29 mouse cellular contexts compared by ENCODE assay signal in genomic region chr14:48671480-48672240, GRCm38 (mm10). TPM values are rescaled to one million over a fixed set of nuclear protein-coding genes. Genes with fewer than 3 reads are reported as not detected.
A peak's percentile ranks its signal among the peaks of the same experiment; 100 is the strongest.
DNase-seq lines count a peak whose midpoint lies in the region; ATAC-seq lines count a peak whose summit lies in the region.
"Had no signal": no experiment of that assay in that cellular context is flagged by ENCODE, and none has a peak within 500 bp of the region (broad histone marks: within the 10 kb centered on the region; RNA-seq: fewer than 3 reads in every experiment).

No protein-coding gene starts in this region.

- H3K4me2 ChIP-seq in forebrain, embryonic 15.5 days (replicated peaks): no peak overlapping the region
- peak overlapping the region; percentile 24; the same call in 1 of the 2 replicates for H3K4me2 ChIP-seq in forebrain, embryonic 13.5 days
- peak overlapping the region; percentile 94 for H3K4me2 ChIP-seq in midbrain, embryonic 12.5 days (replicated peaks)
- H3K4me2 ChIP-seq: embryonic facial prominence, embryonic 13.5 days; kidney, embryonic 15.5 days; neural tube, embryonic 13.5 days had no signal

- WGBS in forebrain, embryonic 10.5 days: 14% methylated on average over 9 of the region's 9 CpGs
- 12% methylated on average over 9 of the region's 9 CpGs for WGBS in forebrain, embryonic 15.5 days
- WGBS in forebrain, embryonic 13.5 days: 8% methylated on average over 9 of the region's 9 CpGs
- WGBS in midbrain, embryonic 12.5 days: 6% methylated on average over 9 of the region's 9 CpGs

- H3K9ac ChIP-seq in forebrain, embryonic 15.5 days (replicated peaks): no peak overlapping the region
- no peak overlapping the region for H3K9ac ChIP-seq in forebrain, embryonic 13.5 days
- H3K9ac ChIP-seq in midbrain, embryonic 12.5 days (replicated peaks): peak overlapping the region; percentile 99
- H3K9ac ChIP-seq: embryonic facial prominence, embryonic 13.5 days; kidney, embryonic 15.5 days; liver, postnatal 0 days; neural tube, embryonic 13.5 days had no signal

- peak overlapping the region; percentile 95 for H3K27ac ChIP-seq in forebrain, embryonic 10.5 days
- no peak overlapping the region for H3K27ac ChIP-seq in forebrain, embryonic 15.5 days (replicated peaks)
- no peak overlapping the region; the same call in 1 of the 2 replicates for H3K27ac ChIP-seq in forebrain, embryonic 13.5 days
- peak overlapping the region; percentile 96 for H3K27ac ChIP-seq in midbrain, embryonic 12.5 days (replicated peaks)
- H3K27ac ChIP-seq: embryonic facial prominence, embryonic 13.5 days; kidney, embryonic 15.5 days; neural tube, embryonic 13.5 days had no signal

- H3K4me1 ChIP-seq in forebrain, embryonic 10.5 days: peaks cover 82% of the 10 kb centered on the region
- H3K4me1 ChIP-seq in forebrain, embryonic 15.5 days: peaks cover 19% of the 10 kb centered on the region
- H3K4me1 ChIP-seq in forebrain, embryonic 13.5 days: peaks cover 40% of the 10 kb centered on the region
- peaks cover 48% of the 10 kb centered on the region for H3K4me1 ChIP-seq in midbrain, embryonic 12.5 days

- peak; percentile 38 for DNase-seq in forebrain, embryonic 10.5 days (ENCODE audit: extremely low spot score, low spot score)
- DNase-seq in ZHBTc4 (ENCODE audit: low read depth, low spot score): peak; percentile 8
- no peak for DNase-seq in layer of hippocampus, postnatal 10 days (ENCODE audit: low spot score in 2 of 2)
- DNase-seq in adrenal gland, adult 18-20 months (ENCODE audit: low spot score in 2 of 2): no peak
- no peak for DNase-seq in liver
- DNase-seq: adrenal gland, postnatal 36 days; cerebellum, adult 18-20 months; cerebellum, postnatal 36 days; gastrocnemius, postnatal 14 days; heart, adult 18-20 months; heart, postnatal 4 days; liver, postnatal 0 days; lung, postnatal 10 days had no signal

- ATAC-seq in forebrain, embryonic 15.5 days (replicated peaks): no peak
- ATAC-seq in forebrain, embryonic 13.5 days: no peak
- peak; percentile 35; the same call in 1 of the 2 replicates for ATAC-seq in midbrain, embryonic 12.5 days (ENCODE audit: low FRiP score, low read depth)
- ATAC-seq: activated CD4-positive, CD25-positive, alpha-beta regulatory T cell, adult 4 months; CD4-positive, CD25-positive, alpha-beta regulatory T cell, adult 4 months; intestine, embryonic 16.5 days; liver, postnatal 0 days; Patski had no signal

- peaks cover 99% of the 10 kb centered on the region for H3K27me3 ChIP-seq in forebrain, embryonic 10.5 days (ENCODE audit: poor library complexity, severe bottlenecking)
- H3K27me3 ChIP-seq in forebrain, embryonic 15.5 days: peaks cover 84% of the 10 kb centered on the region
- H3K27me3 ChIP-seq in forebrain, embryonic 13.5 days: peaks cover 93% of the 10 kb centered on the region
- H3K27me3 ChIP-seq in midbrain, embryonic 12.5 days: peaks cover 21% of the 10 kb centered on the region; the same call in 1 of the 2 replicates

- H3K4me3 ChIP-seq in forebrain, embryonic 10.5 days: peak overlapping the region; percentile 69
- no peak overlapping the region for H3K4me3 ChIP-seq in forebrain, embryonic 15.5 days
- peak overlapping the region; percentile 12 for H3K4me3 ChIP-seq in forebrain, embryonic 13.5 days
- peak overlapping the region; percentile 73 for H3K4me3 ChIP-seq in midbrain, embryonic 12.5 days
- H3K4me3 ChIP-seq: embryonic facial prominence, embryonic 13.5 days; kidney, embryonic 15.5 days; neural tube, embryonic 13.5 days had no signal

- H3K36me3 ChIP-seq in forebrain, embryonic 10.5 days (replicated peaks): no peaks in the 10 kb centered on the region
- no peaks in the 10 kb centered on the region for H3K36me3 ChIP-seq in forebrain, embryonic 15.5 days
- no peaks in the 10 kb centered on the region for H3K36me3 ChIP-seq in forebrain, embryonic 13.5 days (ENCODE audit: poor library complexity, severe bottlenecking)
- H3K36me3 ChIP-seq in midbrain, embryonic 12.5 days: no peaks in the 10 kb centered on the region
- H3K36me3 ChIP-seq: embryonic facial prominence, embryonic 13.5 days; kidney, embryonic 15.5 days; neural tube, embryonic 13.5 days had no signal

- H3K9me3 ChIP-seq in forebrain, embryonic 10.5 days: no peaks in the 10 kb centered on the region
- no peaks in the 10 kb centered on the region for H3K9me3 ChIP-seq in forebrain, embryonic 15.5 days
- no peaks in the 10 kb centered on the region for H3K9me3 ChIP-seq in forebrain, embryonic 13.5 days (replicated peaks)
- no peaks in the 10 kb centered on the region for H3K9me3 ChIP-seq in midbrain, embryonic 12.5 days
- H3K9me3 ChIP-seq: embryonic facial prominence, embryonic 13.5 days; kidney, embryonic 15.5 days; neural tube, embryonic 13.5 days had no signal

RNA-seq across cellular contexts. Expression of gene Otx2, which starts 2.0 kb away (rescaled TPM):
- polyA plus RNA-seq in forebrain, embryonic 10.5 days (2016; fragmentation: Nextera tagmentation; extraction: Ambion mirVana): 59.1 and 68.9 TPM in 2 replicates
- polyA plus RNA-seq in forebrain, embryonic 15.5 days (2015; fragmentation: Nextera tagmentation; extraction: Ambion mirVana): 10.7 and 18.8 TPM in 2 replicates
- polyA plus RNA-seq in forebrain, embryonic 13.5 days (2015; fragmentation: Nextera tagmentation; extraction: Ambion mirVana): 24.9 and 36.8 TPM in 2 replicates
- polyA plus RNA-seq in midbrain, embryonic 12.5 days (2016; fragmentation: Nextera tagmentation; extraction: Ambion mirVana): 180 and 189 TPM in 2 replicates
- total RNA-seq in layer of hippocampus, postnatal 10 days (2021): 1 to 10 TPM in 1 of 2 experiments, under 1 TPM in 1; 0.74 to 3.1 TPM
- not detected for total RNA-seq in adrenal gland, adult 18-20 months (2021)
- total RNA-seq: adrenal gland, postnatal 36 days; gastrocnemius, postnatal 14 days; heart, adult 18-20 months; heart, postnatal 4 days; liver, adult 2 months; megakaryocyte progenitor cell, adult 5-6 weeks had no signal
- polyA plus RNA-seq: CD4-positive, CD25-positive, alpha-beta regulatory T cell, adult 4 months; heart, embryonic 14.5 days; intestine, embryonic 16.5 days; kidney, embryonic 15.5 days; large intestine, adult 2 months; liver, adult 2 months; liver, postnatal 0 days; neural tube, embryonic 13.5 days; Patski; spleen, adult 2 months; stomach, embryonic 14.5 days had no signal

Comparison
In these comparisons a context has a peak if more than half of its experiments do, and no peak if none do; other contexts are left out.
1. H3K27ac ChIP-seq: peak in forebrain, embryonic 10.5 days (single experiment) and midbrain, embryonic 12.5 days (single experiment); none in forebrain, embryonic 15.5 days (single experiment) and forebrain, embryonic 13.5 days (single experiment).
2. DNase-seq: peak in forebrain, embryonic 10.5 days (single experiment) and ZHBTc4 (single experiment); none in layer of hippocampus, postnatal 10 days (0 of 2), adrenal gland, adult 18-20 months (0 of 2) and liver (single experiment).